Mouse (Mus musculus) limb, embryonic 14.5 days (tissue): ENCODE data around the gene Trdn. TPM values are rescaled to one million over a fixed set of nuclear protein-coding genes. Genes with fewer than 3 reads are reported as not detected.

Source experiments
- ATAC-seq: fragments of 200-750 bp; cut with Nextera tagmentation; 2 replicates; pipeline ENCODE4 v1.8.0; 2017; ENCODE audit warnings: low read depth, moderate number of reproducible peaks, moderate TSS enrichment; ENCODE audit not compliant: low FRiP score
- DNase-seq: peaks from one replicate; pipeline ENCODE4 v3.0.0-alpha.2; 2015; ENCODE audit warnings: low spot score
- H3K27ac ChIP-seq: fragments of 300-500 bp; sonication (generic); replicated peaks from 2 replicates; pipeline ENCODE4 v1.5.1; 2014; ENCODE audit warnings: low read depth, mild to moderate bottlenecking, low read length, moderate library complexity, mixed read lengths
- H3K27me3 ChIP-seq: fragments of 300-500 bp; sonication (generic); 2 replicates; pipeline ENCODE4 v1.6.1; 2014; ENCODE audit warnings: low read length, mixed read lengths; ENCODE audit not compliant: control insufficient read depth, insufficient read depth
- H3K36me3 ChIP-seq: fragments of 300-500 bp; sonication (generic); 2 replicates; pipeline ENCODE4 v1.6.1; 2014; ENCODE audit warnings: mild to moderate bottlenecking, low read length, moderate library complexity, mixed read lengths; ENCODE audit not compliant: control insufficient read depth, insufficient read depth
- H3K4me1 ChIP-seq: fragments of 300-500 bp; sonication (generic); 2 replicates; pipeline ENCODE4 v1.6.1; 2014; ENCODE audit warnings: antibody characterized with exemption, low read length, mixed read lengths; ENCODE audit not compliant: control insufficient read depth, insufficient read depth
- H3K4me2 ChIP-seq: fragments of 300-500 bp; sonication (generic); replicated peaks from 2 replicates; pipeline ENCODE4 v1.6.1; 2014; ENCODE audit warnings: low read depth, mild to moderate bottlenecking, low read length, moderate library complexity; ENCODE audit not compliant: severe bottlenecking
- H3K4me3 ChIP-seq: fragments of 300-500 bp; sonication (generic); replicated peaks from 2 replicates; pipeline ENCODE4 v1.5.1; 2014; ENCODE audit warnings: low read length
- H3K9ac ChIP-seq: fragments of 300-500 bp; sonication (generic); 2 replicates; pipeline ENCODE4 v1.6.1; 2014; ENCODE audit warnings: mild to moderate bottlenecking, low read depth, low read length, moderate library complexity; ENCODE audit not compliant: severe bottlenecking
- H3K9me3 ChIP-seq: fragments of 300-500 bp; sonication (generic); 2 replicates; pipeline ENCODE4 v1.6.1; 2016; ENCODE audit warnings: low read length; ENCODE audit not compliant: control insufficient read depth
- POLR2A ChIP-seq: fragments of 200-500 bp; IDR thresholded peaks from 2 replicates; pipeline ENCODE4 v1.8.0; 2012; ENCODE audit warnings: inconsistent platforms, mild to moderate bottlenecking, moderate library complexity, borderline replicate concordance; ENCODE audit not compliant: insufficient read depth, insufficient read length; ENCODE audit errors: extremely low read depth
- WGBS: fragments of 180-500 bp; shearing (Covaris S2); extraction: QIAGEN DNeasy Blood & Tissue Kit; methylation state at CpG from one replicate; pipeline ENCODE4 v1.1.7; 2014; 5-methylcytosine and 5-hydroxymethylcytosine counted together
- polyA plus RNA-seq, 2 experiments: library from polyadenylated mRNA; depleted of rRNA in 1 of 2; stranded (reverse) in 1 of 2; unstranded in 1 of 2; fragments of >200 nt; fragmentation: Nextera tagmentation in 1 of 2; extraction: Ambion mirVana in 1 of 2; gene quantifications; 2 replicates each; pipeline versions ENCODE4 v1.2.1 to v1.2.3; 2012 to 2014

Gene Trdn
- 2.0 and 2.4 TPM in 2 replicates for polyA plus RNA-seq (2012; rRNA removed)
- polyA plus RNA-seq (2014; fragmentation: Nextera tagmentation; extraction: Ambion mirVana): 12.1 and 17.7 TPM in 2 replicates

GRCm38 (mm10) chr10:33080254-33080653 is at the start of gene Trdn:
TSS of gene Trdn (plus strand) at chr10:33080554.
- Histone ChIP-seq H3K27me3 (no peaks in the 10 kb centered on the region), H3K4me3 (no peak within 1 kb of the TSS), H3K36me3 (no peaks in the 10 kb centered on the region), H3K4me1 (no peaks in the 10 kb centered on the region), H3K9ac (no peak within 1 kb of the TSS), H3K4me2 (no peak within 1 kb of the TSS), H3K9me3 (no peaks in the 10 kb centered on the region), H3K27ac (no peak within 1 kb of the TSS)
- 91% methylated on average over 1 of the region's 1 CpGs for WGBS
- no peak for ATAC-seq
- DNase-seq: no peak
- TF ChIP-seq POLR2A: no peak

GRCm38 (mm10) chr10:33060771-33061170 is 19.6 kb upstream of the Trdn start:
- no peak for TF ChIP-seq POLR2A
- no peak overlapping the region for H3K9ac ChIP-seq
- WGBS: 67% methylated on average over 1 of the region's 1 CpGs
- H3K27me3 ChIP-seq: no peaks in the 10 kb centered on the region
- H3K9me3 ChIP-seq: no peaks in the 10 kb centered on the region
- H3K4me2 ChIP-seq: no peak overlapping the region
- no peaks in the 10 kb centered on the region for H3K4me1 ChIP-seq
- ATAC-seq (no peak), DNase-seq (no peak)
- no peak overlapping the region for H3K27ac ChIP-seq
- no peaks in the 10 kb centered on the region for H3K36me3 ChIP-seq
- no peak overlapping the region for H3K4me3 ChIP-seq

- ATAC-seq (no peak), DNase-seq (no peak)
- Histone ChIP-seq H3K4me1 (no peaks in the 10 kb centered on the region), H3K27ac (no peak overlapping the region), H3K9ac (no peak overlapping the region), H3K9me3 (no peaks in the 10 kb centered on the region), H3K4me3 (no peak overlapping the region), H3K4me2 (no peak overlapping the region), H3K36me3 (no peaks in the 10 kb centered on the region), H3K27me3 (no peaks in the 10 kb centered on the region)
- TF ChIP-seq POLR2A: no peak
- WGBS: 86% methylated on average over 1 of the region's 1 CpGs
Measured at GRCm38 (mm10) chr10:33065566-33065965, 14.8 kb upstream of the Trdn start.

- Histone ChIP-seq H3K9ac (no peak overlapping the region), H3K9me3 (no peaks in the 10 kb centered on the region), H3K4me3 (no peak overlapping the region), H3K4me1 (no peaks in the 10 kb centered on the region), H3K27ac (no peak overlapping the region), H3K27me3 (no peaks in the 10 kb centered on the region), H3K4me2 (no peak overlapping the region), H3K36me3 (no peaks in the 10 kb centered on the region)
- TF ChIP-seq POLR2A: no peak
- 75% methylated on average over 3 of the region's 3 CpGs for WGBS
- DNase-seq (no peak), ATAC-seq (no peak)
Measured at GRCm38 (mm10) chr10:33073126-33073525, 7.2 kb upstream of the Trdn start.

DNA sequence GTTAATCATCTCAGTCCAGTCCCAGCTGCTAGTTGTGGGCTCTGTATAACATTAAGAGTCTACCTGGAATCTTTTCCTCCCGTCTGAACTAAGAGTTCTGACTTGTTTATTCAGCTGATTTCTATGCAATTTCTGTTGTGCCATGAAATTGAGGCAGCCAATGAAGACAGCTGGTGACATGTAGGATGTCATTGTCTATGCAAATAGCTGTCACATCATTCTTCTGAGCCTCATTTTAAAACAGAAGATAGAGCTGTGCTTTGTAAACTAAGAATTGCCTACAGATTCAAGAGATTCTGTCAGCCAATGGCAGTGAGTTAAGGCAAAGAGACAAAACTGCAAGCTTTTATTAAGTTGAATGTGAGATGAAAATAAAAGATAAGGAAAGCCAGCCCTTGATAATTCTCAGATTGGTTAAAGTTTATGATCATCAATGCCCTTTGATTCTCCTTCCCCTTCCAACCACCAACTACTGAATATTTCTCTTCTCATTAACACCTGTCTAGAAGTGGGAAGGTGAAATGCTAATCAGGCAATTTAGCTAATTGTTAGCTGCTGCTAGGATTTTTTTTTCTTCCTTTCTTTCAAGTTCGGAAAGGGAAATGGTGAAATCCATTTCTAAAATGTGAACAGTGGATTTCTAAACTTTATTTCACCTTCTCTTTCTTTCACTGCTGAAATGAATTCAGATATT is 1.9 kb downstream of the Trdn start:
- H3K27ac ChIP-seq: no peak overlapping the region
- ATAC-seq: no peak
- H3K27me3 ChIP-seq: no peaks in the 10 kb centered on the region
- no peak for TF ChIP-seq POLR2A
- H3K4me3 ChIP-seq: no peak overlapping the region
- H3K9ac ChIP-seq: no peak overlapping the region
- H3K4me1 ChIP-seq: no peaks in the 10 kb centered on the region
- H3K9me3 ChIP-seq: no peaks in the 10 kb centered on the region
- DNase-seq: no peak
- H3K36me3 ChIP-seq: no peaks in the 10 kb centered on the region
- no peak overlapping the region for H3K4me2 ChIP-seq
- WGBS: 61% methylated on average over 2 of the region's 2 CpGs
